Mouse (Mus musculus): ENCODE results near the gene Ntpcr. TPM values are rescaled to one million over a fixed set of nuclear protein-coding genes. Genes with fewer than 3 reads are reported as not detected.
A peak's percentile ranks its signal among the peaks of the same experiment; 100 is the strongest.

The Ntpcr gene
- polyA plus RNA-seq, 1 experiment from 2014 or later, result 32.3 TPM

GRCm38 (mm10) chr8:125733964-125734956 lies 4.5 kb downstream of the Ntpcr start:
- DNase-seq (ENCODE audit: low spot score), result peak; percentile 93
- H3K9ac ChIP-seq (ENCODE audit: low read depth, low read length), result peak overlapping the region; percentile 78
- H3K4me2 ChIP-seq (ENCODE audit: low read length), result peak overlapping the region; percentile 86
- H3K4me1 ChIP-seq (replicated peaks; ENCODE audit: insufficient read depth, low read length), result peaks cover 6% of the 10 kb centered on the region
- no peaks in the 10 kb centered on the region for H3K9me3 ChIP-seq (replicated peaks; ENCODE audit: low read length)
- H3K27ac ChIP-seq, result peak overlapping the region; percentile 31; the same call in 1 of the 2 replicates
- TF ChIP-seq CTCF (IDR thresholded peaks at IDR 0.05; ENCODE audit: low read depth), result no peak
- no peaks in the 10 kb centered on the region for H3K27me3 ChIP-seq (ENCODE audit: insufficient read depth, low read length)
- peak overlapping the region; percentile 71 for H3K4me3 ChIP-seq (replicated peaks; ENCODE audit: low read depth, low read length)
- H3K36me3 ChIP-seq (ENCODE audit: insufficient read depth, low read length), result no peaks in the 10 kb centered on the region
- peak; percentile 91 for ATAC-seq (replicated peaks; ENCODE audit: low FRiP score, low read depth)
- 8% methylated on average over 51 of the region's 52 CpGs for WGBS

GRCm38 (mm10) chr8:125738956-125739355 lies 9.2 kb downstream of the Ntpcr start:
- Histone ChIP-seq H3K27ac (no peak overlapping the region), H3K4me2 (ENCODE audit: low read length) (no peak overlapping the region), H3K36me3 (ENCODE audit: insufficient read depth, low read length) (no peaks in the 10 kb centered on the region), H3K9me3 (replicated peaks; ENCODE audit: low read length) (no peaks in the 10 kb centered on the region), H3K4me3 (replicated peaks; ENCODE audit: low read depth, low read length) (no peak overlapping the region), H3K9ac (ENCODE audit: low read depth, low read length) (no peak overlapping the region), H3K27me3 (ENCODE audit: insufficient read depth, low read length) (no peaks in the 10 kb centered on the region), H3K4me1 (replicated peaks; ENCODE audit: insufficient read depth, low read length) (peaks cover 6% of the 10 kb centered on the region; the same call in 1 of the 2 replicates)
- ATAC-seq (replicated peaks; ENCODE audit: low FRiP score, low read depth), result no peak
- no peak for TF ChIP-seq CTCF (IDR thresholded peaks at IDR 0.05; ENCODE audit: low read depth)
- DNase-seq (ENCODE audit: low spot score), result no peak
- 93% methylated on average over 4 of the region's 4 CpGs for WGBS

- TF ChIP-seq CTCF (IDR thresholded peaks at IDR 0.05; ENCODE audit: low read depth), result no peak
- Histone ChIP-seq H3K9ac (ENCODE audit: low read depth, low read length) (no peak overlapping the region), H3K4me1 (replicated peaks; ENCODE audit: insufficient read depth, low read length) (no peaks in the 10 kb centered on the region), H3K4me3 (replicated peaks; ENCODE audit: low read depth, low read length) (no peak overlapping the region), H3K4me2 (ENCODE audit: low read length) (no peak overlapping the region), H3K36me3 (ENCODE audit: insufficient read depth, low read length) (no peaks in the 10 kb centered on the region), H3K27me3 (ENCODE audit: insufficient read depth, low read length) (no peaks in the 10 kb centered on the region), H3K9me3 (replicated peaks; ENCODE audit: low read length) (no peaks in the 10 kb centered on the region), H3K27ac (no peak overlapping the region)
- 68% methylated on average over 10 of the region's 10 CpGs for whole genome bisulfite sequencing
- ATAC-seq (replicated peaks; ENCODE audit: low FRiP score, low read depth) (no peak), DNase-seq (ENCODE audit: low spot score) (no peak)
These were observed 10.9 kb downstream of the Ntpcr start for GRCm38 (mm10) chr8:125740655-125741054.

- no peak for TF ChIP-seq CTCF (IDR thresholded peaks at IDR 0.05; ENCODE audit: low read depth)
- Histone ChIP-seq H3K27me3 (ENCODE audit: insufficient read depth, low read length) (no peaks in the 10 kb centered on the region), H3K36me3 (ENCODE audit: insufficient read depth, low read length) (no peaks in the 10 kb centered on the region), H3K4me1 (replicated peaks; ENCODE audit: insufficient read depth, low read length) (no peaks in the 10 kb centered on the region), H3K4me2 (ENCODE audit: low read length) (no peak overlapping the region), H3K4me3 (replicated peaks; ENCODE audit: low read depth, low read length) (no peak overlapping the region), H3K27ac (no peak overlapping the region), H3K9me3 (replicated peaks; ENCODE audit: low read length) (no peaks in the 10 kb centered on the region), H3K9ac (ENCODE audit: low read depth, low read length) (no peak overlapping the region)
- ATAC-seq (replicated peaks; ENCODE audit: low FRiP score, low read depth) (no peak), DNase-seq (ENCODE audit: low spot score) (no peak)
- WGBS, result 74% methylated on average over 5 of the region's 5 CpGs
These were observed 11.6 kb downstream of the Ntpcr start for GRCm38 (mm10) chr8:125741377-125741776.

- H3K27ac ChIP-seq, result no peak overlapping the region
- ATAC-seq (replicated peaks; ENCODE audit: low FRiP score, low read depth), result peak; percentile 79; the same call in 1 of the 2 replicates
- H3K4me1 ChIP-seq (replicated peaks; ENCODE audit: insufficient read depth, low read length), result no peaks in the 10 kb centered on the region
- H3K4me2 ChIP-seq (ENCODE audit: low read length), result no peak overlapping the region
- H3K9me3 ChIP-seq (replicated peaks; ENCODE audit: low read length), result no peaks in the 10 kb centered on the region
- no peak overlapping the region for H3K4me3 ChIP-seq (replicated peaks; ENCODE audit: low read depth, low read length)
- WGBS, result 41% methylated on average over 2 of the region's 2 CpGs
- no peaks in the 10 kb centered on the region for H3K27me3 ChIP-seq (ENCODE audit: insufficient read depth, low read length)
- no peaks in the 10 kb centered on the region for H3K36me3 ChIP-seq (ENCODE audit: insufficient read depth, low read length)
- TF ChIP-seq CTCF (IDR thresholded peaks at IDR 0.05; ENCODE audit: low read depth), result no peak
- H3K9ac ChIP-seq (ENCODE audit: low read depth, low read length), result no peak overlapping the region
- DNase-seq (ENCODE audit: low spot score), result no peak
These were observed 12.1 kb downstream of the Ntpcr start for GRCm38 (mm10) chr8:125741855-125742254.

- Histone ChIP-seq H3K27ac (no peak overlapping the region), H3K36me3 (ENCODE audit: insufficient read depth, low read length) (no peaks in the 10 kb centered on the region), H3K9ac (ENCODE audit: low read depth, low read length) (no peak overlapping the region), H3K4me1 (replicated peaks; ENCODE audit: insufficient read depth, low read length) (no peaks in the 10 kb centered on the region), H3K27me3 (ENCODE audit: insufficient read depth, low read length) (no peaks in the 10 kb centered on the region), H3K4me2 (ENCODE audit: low read length) (no peak overlapping the region), H3K9me3 (replicated peaks; ENCODE audit: low read length) (no peaks in the 10 kb centered on the region), H3K4me3 (replicated peaks; ENCODE audit: low read depth, low read length) (no peak overlapping the region)
- ATAC-seq (replicated peaks; ENCODE audit: low FRiP score, low read depth) (no peak), DNase-seq (ENCODE audit: low spot score) (no peak)
- 75% methylated on average over 8 of the region's 8 CpGs for WGBS
- no peak for TF ChIP-seq CTCF (IDR thresholded peaks at IDR 0.05; ENCODE audit: low read depth)
These were observed 12.6 kb downstream of the Ntpcr start for GRCm38 (mm10) chr8:125742406-125742805.
